Mouse (Mus musculus) liver, embryonic 15.5 days (tissue): ENCODE measurements around the gene Dpm3. TPM values are rescaled to one million over a fixed set of nuclear protein-coding genes. Genes with fewer than 3 reads are reported as not detected.
A peak's percentile ranks its signal among the peaks of the same experiment; 100 is the strongest.

Experiments
- ATAC-seq: fragments of 200-750 bp; cut with Nextera tagmentation; 2 replicates; pipeline ENCODE4 v1.8.0; 2017; ENCODE audit warnings: moderate number of reproducible peaks, mild to moderate bottlenecking, moderate library complexity; ENCODE audit not compliant: insufficient read depth
- H3K27ac ChIP-seq: fragments of 300-500 bp; sonication (generic); replicated peaks from 2 replicates; pipeline ENCODE4 v1.5.1; 2015; ENCODE audit warnings: mild to moderate bottlenecking, inconsistent platforms
- H3K27me3 ChIP-seq: fragments of 300-500 bp; sonication (generic); 2 replicates; pipeline ENCODE4 v1.6.1; 2015; ENCODE audit warnings: mild to moderate bottlenecking, inconsistent platforms
- H3K36me3 ChIP-seq: fragments of 300-500 bp; sonication (generic); replicated peaks from 2 replicates; pipeline ENCODE4 v1.6.1; 2015; ENCODE audit warnings: moderate library complexity, mild to moderate bottlenecking, inconsistent platforms
- H3K4me1 ChIP-seq: fragments of 300-500 bp; sonication (generic); replicated peaks from 2 replicates; pipeline ENCODE4 v1.6.1; 2015; ENCODE audit warnings: inconsistent platforms
- H3K4me2 ChIP-seq: fragments of 300-500 bp; sonication (generic); 2 replicates; pipeline ENCODE4 v1.6.1; 2015; ENCODE audit warnings: moderate library complexity, mild to moderate bottlenecking, inconsistent platforms
- H3K4me3 ChIP-seq: fragments of 300-500 bp; sonication (generic); replicated peaks from 2 replicates; pipeline ENCODE4 v1.5.1; 2015; ENCODE audit warnings: mild to moderate bottlenecking, inconsistent platforms
- H3K9ac ChIP-seq: fragments of 300-500 bp; sonication (generic); 2 replicates; pipeline ENCODE4 v1.6.1; 2015; ENCODE audit warnings: moderate library complexity, mild to moderate bottlenecking, inconsistent platforms
- H3K9me3 ChIP-seq: fragments of 300-500 bp; sonication (generic); replicated peaks from 2 replicates; pipeline ENCODE4 v1.6.1; 2016; ENCODE audit warnings: inconsistent platforms
- WGBS: fragments of 180-500 bp; shearing (Covaris S2); methylation state at CpG from one replicate; pipeline ENCODE4 v1.1.7; 2015; ENCODE audit warnings: mixed read lengths; ENCODE audit not compliant: insufficient replicate concordance; 5-methylcytosine and 5-hydroxymethylcytosine counted together
- polyA plus RNA-seq: library from polyadenylated mRNA; unstranded; fragments of >200 nt; fragmentation: Nextera tagmentation; extraction: Ambion mirVana; gene quantifications from 2 replicates; pipeline ENCODE4 v1.2.1, GENCODE M21; 2015

Gene Dpm3
- polyA plus RNA-seq, 1 experiment from 2014 or later = 54.4 TPM

- 2% methylated on average over 39 of the region's 39 CpGs for WGBS
Measured at GRCm38 (mm10) chr3:89270051-89270755, 11.0 kb downstream of the Dpm3 start, which contains the start of gene Slc50a1. Gene Slc50a1, minus strand, starts transcription at chr3:89270570.

GRCm38 (mm10) chr3:89270891-89271290 is 11.7 kb downstream of the Dpm3 start:
- Histone ChIP-seq H3K36me3 (no peaks in the 10 kb centered on the region), H3K27me3 (peaks cover 18% of the 10 kb centered on the region), H3K4me1 (peaks cover 41% of the 10 kb centered on the region), H3K9ac (no peak overlapping the region), H3K9me3 (no peaks in the 10 kb centered on the region), H3K27ac (no peak overlapping the region), H3K4me2 (peak overlapping the region; percentile 76), H3K4me3 (no peak overlapping the region)
- ATAC-seq = no peak
- 65% methylated on average over 6 of the region's 6 CpGs for WGBS

More at GRCm38 (mm10) chr3:89270051-89270755, 11.0 kb downstream of the Dpm3 start, which contains the start of gene Slc50a1:
- H3K36me3 ChIP-seq = no peaks in the 10 kb centered on the region
- H3K4me3 ChIP-seq = peak within 1 kb of the TSS; percentile 63
- peak; percentile 43; the same call in 1 of the 2 replicates for ATAC-seq
- H3K9me3 ChIP-seq = no peaks in the 10 kb centered on the region
- H3K27me3 ChIP-seq = peaks cover 12% of the 10 kb centered on the region
- H3K4me1 ChIP-seq = peaks cover 41% of the 10 kb centered on the region
- peak within 1 kb of the TSS; percentile 48 for H3K9ac ChIP-seq
- H3K27ac ChIP-seq = peak within 1 kb of the TSS; percentile 31; the same call in 1 of the 2 replicates
- H3K4me2 ChIP-seq = peak within 1 kb of the TSS; percentile 76

- Histone ChIP-seq H3K36me3 (no peaks in the 10 kb centered on the region), H3K9me3 (no peaks in the 10 kb centered on the region), H3K4me3 (no peak overlapping the region), H3K4me1 (peaks cover 36% of the 10 kb centered on the region), H3K4me2 (no peak overlapping the region), H3K27ac (no peak overlapping the region), H3K27me3 (peaks cover 27% of the 10 kb centered on the region), H3K9ac (no peak overlapping the region)
- 56% methylated on average over 6 of the region's 6 CpGs for WGBS
- ATAC-seq = no peak
Measured at GRCm38 (mm10) chr3:89271760-89272159, 12.6 kb downstream of the Dpm3 start.

- Histone ChIP-seq H3K9me3 (no peaks in the 10 kb centered on the region), H3K4me1 (peaks cover 25% of the 10 kb centered on the region), H3K9ac (no peak overlapping the region), H3K27ac (no peak overlapping the region), H3K36me3 (no peaks in the 10 kb centered on the region), H3K4me3 (no peak overlapping the region), H3K4me2 (no peak overlapping the region), H3K27me3 (peaks cover 70% of the 10 kb centered on the region)
- WGBS = 72% methylated on average over 13 of the region's 13 CpGs
- ATAC-seq = no peak
Measured at GRCm38 (mm10) chr3:89276061-89276460, 16.9 kb downstream of the Dpm3 start.

GRCm38 (mm10) chr3:89277281-89278021 is 18.3 kb downstream of the Dpm3 start:
- H3K36me3 ChIP-seq = no peaks in the 10 kb centered on the region
- H3K27me3 ChIP-seq = peaks cover 76% of the 10 kb centered on the region
- no peak for ATAC-seq
- H3K4me2 ChIP-seq = peak overlapping the region; percentile 69
- H3K4me3 ChIP-seq = peak overlapping the region; percentile 52; the same call in 1 of the 2 replicates
- WGBS = 48% methylated on average over 14 of the region's 14 CpGs
- no peak overlapping the region for H3K9ac ChIP-seq
- no peak overlapping the region for H3K27ac ChIP-seq
- H3K9me3 ChIP-seq = no peaks in the 10 kb centered on the region
- peaks cover 30% of the 10 kb centered on the region for H3K4me1 ChIP-seq

GRCm38 (mm10) chr3:89278107-89278506 is 18.9 kb downstream of the Dpm3 start:
- Histone ChIP-seq H3K4me1 (peaks cover 30% of the 10 kb centered on the region), H3K36me3 (no peaks in the 10 kb centered on the region), H3K27ac (no peak overlapping the region), H3K9me3 (no peaks in the 10 kb centered on the region), H3K4me2 (peak overlapping the region; percentile 69), H3K4me3 (peak overlapping the region; percentile 52), H3K9ac (no peak overlapping the region), H3K27me3 (peaks cover 76% of the 10 kb centered on the region)
- WGBS = 57% methylated on average over 7 of the region's 7 CpGs
- peak; percentile 24; the same call in 1 of the 2 replicates for ATAC-seq

- Histone ChIP-seq H3K27me3 (peaks cover 76% of the 10 kb centered on the region), H3K4me1 (peaks cover 30% of the 10 kb centered on the region), H3K9ac (no peak overlapping the region), H3K9me3 (no peaks in the 10 kb centered on the region), H3K4me2 (peak overlapping the region; percentile 69), H3K4me3 (peak overlapping the region; percentile 52), H3K27ac (0 out of 2 replicates have a peak overlapping the region, but pooled peaks have one; percentile 9), H3K36me3 (no peaks in the 10 kb centered on the region)
- ATAC-seq = no peak
- WGBS = 12% methylated on average over 8 of the region's 8 CpGs
Measured at GRCm38 (mm10) chr3:89278643-89279042, 19.5 kb downstream of the Dpm3 start.

GRCm38 (mm10) chr3:89279153-89279890 is 20.2 kb downstream of the Dpm3 start:
- Histone ChIP-seq H3K9me3 (no peaks in the 10 kb centered on the region), H3K4me1 (peaks cover 30% of the 10 kb centered on the region), H3K27ac (peak overlapping the region; percentile 64), H3K4me2 (peak overlapping the region; percentile 69), H3K4me3 (peak overlapping the region; percentile 52), H3K27me3 (peaks cover 80% of the 10 kb centered on the region), H3K9ac (peak overlapping the region; percentile 52), H3K36me3 (no peaks in the 10 kb centered on the region)
- ATAC-seq = peak; percentile 49
- 3% methylated on average over 35 of the region's 35 CpGs for WGBS

GRCm38 (mm10) chr3:89280050-89280605 is 21.0 kb downstream of the Dpm3 start:
- H3K27me3 ChIP-seq = peaks cover 89% of the 10 kb centered on the region
- H3K4me1 ChIP-seq = peaks cover 30% of the 10 kb centered on the region
- H3K27ac ChIP-seq = peak overlapping the region; percentile 64
- no peaks in the 10 kb centered on the region for H3K36me3 ChIP-seq
- H3K9me3 ChIP-seq = no peaks in the 10 kb centered on the region
- H3K4me2 ChIP-seq = peak overlapping the region; percentile 69
- WGBS = under 1% methylated on average over 29 of the region's 29 CpGs
- no peak overlapping the region for H3K9ac ChIP-seq
- H3K4me3 ChIP-seq = peak overlapping the region; percentile 52
- peak; percentile 29 for ATAC-seq

- Histone ChIP-seq H3K9me3 (no peaks in the 10 kb centered on the region), H3K9ac (no peak within 1 kb of the TSS; the same call in 1 of the 2 replicates), H3K27ac (peak within 1 kb of the TSS; percentile 64), H3K27me3 (peaks cover 90% of the 10 kb centered on the region), H3K4me2 (peak within 1 kb of the TSS; percentile 69), H3K4me1 (peaks cover 30% of the 10 kb centered on the region), H3K4me3 (peak within 1 kb of the TSS; percentile 52), H3K36me3 (no peaks in the 10 kb centered on the region)
- WGBS = 2% methylated on average over 52 of the region's 52 CpGs
- peak; percentile 60 for ATAC-seq
Measured at GRCm38 (mm10) chr3:89280606-89281511, 21.7 kb downstream of the Dpm3 start, which contains the start of gene Efna1. Gene Efna1, minus strand, starts transcription at chr3:89281142.
